Mouse (Mus musculus) neutrophil, adult 83 days (primary cell): ENCODE results near the gene Jak2. TPM values are rescaled to one million over a fixed set of nuclear protein-coding genes. Genes with fewer than 3 reads are reported as not detected.

ENCODE experiments used
- total RNA-seq, 2 experiments: library from RNA; stranded (reverse); gene quantifications; one replicate each; pipeline ENCODE4 v1.2.4; 2023

Jak2 gene
- 10 to 100 TPM; 44.3 to 48.6 TPM for total RNA-seq

GRCm38 (mm10) chr19:29251191-29251957 is at the start of gene Jak2:
TSS of gene Jak2 (plus strand) at chr19:29251828.

GRCm38 (mm10) chr19:29325053-29325851 is 73.6 kb downstream of the Jak2 start, which contains the start of gene Insl6:
TSS of gene Insl6 (minus strand) at chr19:29325356.

GRCm38 (mm10) chr19:29334068-29334745 is 82.6 kb downstream of the Jak2 start, which contains the start of gene Rln1:
TSS of gene Rln1 (minus strand) at chr19:29334670.

Other genes starting within 250 kb of the Jak2 start
- 10 to 100 TPM; 11.9 to 12.8 TPM for gene Ak3, start 203.9 kb upstream of the Jak2 start, total RNA-seq
- gene Rcl1, start 150.5 kb upstream of the Jak2 start, total RNA-seq: 1 to 10 TPM; 5.2 to 7.2 TPM
- gene Insl6, start 73.5 kb downstream of the Jak2 start, total RNA-seq: not detected
- gene Rln1, start 82.8 kb downstream of the Jak2 start, total RNA-seq: not detected
- gene Plgrkt, start 115.6 kb downstream of the Jak2 start, total RNA-seq: 10 to 100 TPM; 40.9 to 48.7 TPM
- gene Cd274, start 115.6 kb downstream of the Jak2 start, total RNA-seq: 1 to 10 TPM; 3.7 to 5.0 TPM
- gene Pdcd1lg2, start 159.1 kb downstream of the Jak2 start, total RNA-seq: under 1 TPM; 0.24 to 0.53 TPM